Mouse (Mus musculus) cerebellum, adult 2 months (tissue): ENCODE measurements around the gene Dusp1.

ENCODE experiments used
- CTCF ChIP-seq: fragments of 200-500 bp; IDR thresholded peaks from 2 replicates; pipeline ENCODE4 v1.5.1; 2011; ENCODE audit warnings: low read depth, mild to moderate bottlenecking, control low read depth, low read length, moderate library complexity, borderline replicate concordance; ENCODE audit not compliant: insufficient read depth
- POLR2A ChIP-seq: fragments of 200-500 bp; IDR thresholded peaks from 2 replicates; pipeline ENCODE4 v1.6.1; 2011; ENCODE audit warnings: low read length, control low read depth, borderline replicate concordance; ENCODE audit not compliant: insufficient read depth

DNA sequence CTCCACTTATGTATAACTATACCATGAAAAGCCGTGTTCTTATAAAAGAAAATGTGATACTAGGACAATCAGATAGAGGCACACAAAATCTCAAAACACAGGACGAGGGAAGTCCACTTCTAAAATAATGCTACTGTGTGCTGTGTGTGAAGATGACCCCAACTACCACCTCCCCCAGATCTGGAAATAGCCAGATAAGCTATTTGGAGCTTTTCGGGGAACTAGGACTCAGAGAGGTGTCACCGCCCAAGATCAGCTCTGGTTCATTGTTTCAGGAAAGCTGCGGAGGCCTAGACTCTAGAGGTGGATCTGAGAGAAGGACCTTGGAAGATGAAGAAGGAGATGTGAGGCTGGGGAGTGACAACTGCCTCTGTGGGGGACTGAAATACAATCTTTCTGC is 27.2 kb downstream of the Dusp1 start:
- no peak for TF ChIP-seq POLR2A
- TF ChIP-seq CTCF: no peak
